Mouse (Mus musculus): ENCODE measurements around the gene Cmklr1.
A peak's percentile ranks its signal among the peaks of the same experiment; 100 is the strongest.
"Not testable (repeated sequence)": the region's sequence is repeated elsewhere in the genome, so short reads cannot be mapped to it uniquely, and the experiment has no call there.

Cmklr1 gene

GRCm38 (mm10) chr5:113590010-113590640 lies 60.1 kb downstream of the Cmklr1 start:
- DNase-seq (ENCODE audit: low read depth, low spot score): no peak

- DNase-seq (ENCODE audit: low read depth, low spot score): not testable (repeated sequence)
Measured at GRCm38 (mm10) chr5:113586458-113586849, 63.8 kb downstream of the Cmklr1 start.

DNA sequence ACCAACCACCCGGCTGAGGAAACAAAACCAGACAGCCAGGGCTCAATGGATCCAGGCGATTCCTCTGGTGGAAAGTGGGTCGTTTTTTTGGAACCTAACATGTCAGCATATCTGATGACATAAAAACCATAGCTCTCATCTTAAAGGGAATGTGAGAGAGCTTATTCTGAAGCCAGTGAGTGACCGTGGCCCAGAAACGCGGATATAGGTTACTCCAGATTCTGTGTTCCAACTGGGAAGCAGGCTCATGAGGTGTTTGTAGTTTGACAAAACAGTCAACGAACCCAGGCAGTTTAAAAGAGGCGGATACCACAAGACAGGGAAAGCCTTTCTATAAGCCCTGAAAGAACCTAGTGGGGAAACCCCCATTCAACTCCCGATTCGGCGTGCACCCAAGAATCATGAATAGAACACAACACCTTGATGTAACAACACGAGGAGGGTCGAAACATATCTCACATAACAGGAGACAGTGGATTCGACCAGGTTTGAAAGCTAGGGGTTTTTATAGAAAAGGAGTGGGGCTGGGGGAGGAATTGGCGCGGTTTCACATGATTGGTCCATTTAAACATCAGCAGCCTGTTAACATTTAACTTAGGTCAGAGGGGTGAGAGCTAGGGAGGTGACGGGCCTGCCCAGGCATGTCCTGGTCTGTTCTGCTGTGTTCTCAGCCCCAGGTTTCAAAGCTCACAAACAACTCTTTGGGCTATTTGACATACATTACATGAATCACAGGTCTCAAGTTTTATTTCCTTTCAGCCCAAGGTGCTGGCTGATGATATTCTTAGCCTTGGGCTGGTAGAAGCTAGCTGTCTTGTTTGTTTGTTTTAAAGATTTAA lies 64.4 kb downstream of the Cmklr1 start:
- not testable (repeated sequence) for DNase-seq (ENCODE audit: low read depth, low spot score)

DNA sequence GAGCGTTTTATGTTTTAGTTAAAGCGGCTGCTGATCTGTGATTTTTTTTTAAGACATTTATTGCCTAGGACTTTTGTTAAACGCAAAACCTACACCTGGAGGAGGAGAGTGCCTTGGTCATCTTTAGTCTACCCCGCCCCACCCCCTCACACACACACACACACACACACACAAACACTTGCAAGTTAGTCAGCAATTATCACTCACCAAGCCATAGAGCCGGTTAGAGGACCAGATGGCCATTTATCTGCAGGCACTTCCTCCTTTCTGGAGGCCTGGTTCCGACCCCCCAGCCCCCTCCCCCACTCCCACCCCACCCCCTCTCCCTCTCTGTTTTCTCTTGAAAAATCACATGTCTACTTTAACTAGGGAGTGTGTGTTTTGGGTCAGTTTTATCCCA lies 65.8 kb downstream of the Cmklr1 start:
- DNase-seq (ENCODE audit: low read depth, low spot score): no peak

- DNase-seq (ENCODE audit: low read depth, low spot score): no peak
Measured at GRCm38 (mm10) chr5:113583424-113584162, 66.6 kb downstream of the Cmklr1 start.

DNA sequence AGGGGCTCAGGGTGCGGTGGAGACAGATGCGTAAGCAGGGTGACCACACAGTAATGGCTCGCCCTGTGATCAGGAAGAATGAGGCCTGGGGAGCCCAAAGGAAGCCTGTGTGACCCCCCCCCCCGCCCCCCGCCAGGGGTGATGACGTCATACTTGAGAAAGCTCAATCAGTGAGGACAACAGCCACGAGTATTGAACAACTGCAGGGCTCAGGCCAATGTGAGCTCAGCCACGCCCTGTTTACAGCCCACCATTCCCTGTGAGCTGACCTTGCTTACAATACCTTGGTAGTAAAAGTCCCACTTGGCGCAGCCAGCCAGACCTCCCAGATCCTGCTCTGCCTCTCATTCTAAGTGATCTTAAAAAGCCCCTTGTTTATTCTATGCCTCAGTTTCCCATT lies 69.4 kb downstream of the Cmklr1 start:
- no peak for DNase-seq (ENCODE audit: low read depth, low spot score)

GRCm38 (mm10) chr5:113580248-113580647 lies 70.0 kb downstream of the Cmklr1 start:
- DNase-seq (ENCODE audit: low read depth, low spot score): peak; percentile 19

- no peak for DNase-seq (ENCODE audit: low read depth, low spot score)
Measured at GRCm38 (mm10) chr5:113579128-113579527, 71.1 kb downstream of the Cmklr1 start.

DNA sequence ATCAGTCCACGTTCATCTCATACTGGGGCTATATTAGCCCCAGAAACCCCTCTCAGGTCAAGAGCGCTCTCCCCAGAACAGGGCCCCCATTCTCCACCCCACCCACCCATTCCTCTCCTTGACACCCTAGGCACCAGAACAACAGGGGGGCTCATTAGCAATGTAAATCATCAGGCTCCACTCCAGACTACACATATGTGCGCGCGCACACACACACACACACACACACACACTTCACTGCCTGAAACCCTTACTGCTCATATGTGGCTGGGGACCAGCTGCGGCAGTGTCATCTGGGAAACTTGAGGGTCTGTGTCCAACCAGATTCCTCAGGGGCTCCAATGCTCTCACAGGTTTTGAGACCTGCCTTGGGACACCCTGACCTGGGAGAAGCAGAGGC lies 71.8 kb downstream of the Cmklr1 start:
- DNase-seq (ENCODE audit: low read depth, low spot score): no peak

DNA sequence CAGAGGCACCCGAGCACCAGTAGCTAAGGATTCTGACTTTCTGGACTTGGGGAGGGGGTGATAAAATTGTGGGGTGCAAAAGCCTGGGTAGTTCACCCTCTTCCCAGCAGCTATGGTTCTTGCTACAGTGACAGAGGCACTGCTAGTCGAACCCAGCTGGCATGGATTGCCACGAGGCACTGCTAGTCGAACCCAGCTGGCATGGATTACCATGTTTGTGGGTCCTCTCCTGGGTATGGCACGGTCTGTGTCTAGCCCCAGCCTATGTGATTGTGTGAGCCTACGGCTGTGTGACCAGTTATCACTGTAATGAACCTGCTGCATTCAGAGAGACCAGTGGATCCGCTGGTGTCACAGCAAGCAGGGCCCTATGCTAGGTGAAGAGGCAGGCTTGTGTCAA lies 72.7 kb downstream of the Cmklr1 start:
- no peak for DNase-seq (ENCODE audit: low read depth, low spot score)

DNA sequence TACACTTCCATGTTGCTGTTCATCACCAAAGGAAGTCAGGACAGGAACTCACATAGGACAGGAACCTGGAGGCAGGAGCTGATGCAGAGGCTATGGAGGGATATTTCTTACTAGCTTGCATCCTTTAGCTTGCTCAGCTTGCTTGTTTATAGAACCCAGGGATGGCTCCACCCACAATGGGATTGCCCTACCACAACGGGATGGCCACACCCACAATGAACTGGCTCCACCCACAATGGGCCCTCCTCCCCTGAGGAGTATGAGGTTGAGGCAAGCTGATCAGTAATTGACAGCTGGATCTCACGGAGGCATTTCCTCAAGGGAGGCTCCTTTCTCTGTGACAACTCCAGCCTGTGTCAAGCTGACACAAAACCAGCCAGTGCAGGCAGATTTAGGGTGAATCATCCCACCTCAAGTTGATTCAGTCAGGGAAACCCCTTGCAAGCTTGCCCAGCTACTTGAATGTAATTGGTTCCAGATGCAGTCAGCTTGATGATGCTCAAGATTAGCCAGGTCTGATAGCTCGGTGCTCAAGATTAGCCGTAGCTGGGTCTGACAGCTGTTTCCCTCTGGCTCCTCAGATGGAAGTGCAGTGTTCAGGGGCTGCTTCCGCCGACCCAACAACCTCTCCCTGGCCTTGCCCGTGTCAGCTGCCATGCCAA lies 80.0 kb downstream of the Cmklr1 start:
- no peak for DNase-seq (ENCODE audit: low read depth, low spot score)

DNA sequence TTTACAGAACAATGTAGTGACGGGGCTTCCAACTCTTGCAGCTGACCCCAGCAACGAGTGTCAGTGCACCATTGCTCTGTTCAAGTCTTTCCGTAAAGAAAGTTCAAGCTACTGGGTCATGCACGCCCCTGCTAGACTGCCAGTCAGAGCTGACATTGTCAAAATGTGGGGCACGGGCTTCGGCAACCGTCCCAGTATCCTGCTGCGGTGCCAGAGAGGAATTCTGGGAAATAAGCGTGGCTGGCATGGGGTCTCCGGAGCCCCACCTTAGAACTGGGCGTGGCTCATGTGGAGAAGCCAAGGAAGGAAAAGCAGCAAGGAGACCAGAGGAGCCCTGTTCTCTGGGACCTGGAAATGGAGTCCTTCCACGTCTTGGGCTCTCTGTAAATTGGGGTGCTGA lies 84.4 kb downstream of the Cmklr1 start:
- DNase-seq (ENCODE audit: low read depth, low spot score): no peak

DNA sequence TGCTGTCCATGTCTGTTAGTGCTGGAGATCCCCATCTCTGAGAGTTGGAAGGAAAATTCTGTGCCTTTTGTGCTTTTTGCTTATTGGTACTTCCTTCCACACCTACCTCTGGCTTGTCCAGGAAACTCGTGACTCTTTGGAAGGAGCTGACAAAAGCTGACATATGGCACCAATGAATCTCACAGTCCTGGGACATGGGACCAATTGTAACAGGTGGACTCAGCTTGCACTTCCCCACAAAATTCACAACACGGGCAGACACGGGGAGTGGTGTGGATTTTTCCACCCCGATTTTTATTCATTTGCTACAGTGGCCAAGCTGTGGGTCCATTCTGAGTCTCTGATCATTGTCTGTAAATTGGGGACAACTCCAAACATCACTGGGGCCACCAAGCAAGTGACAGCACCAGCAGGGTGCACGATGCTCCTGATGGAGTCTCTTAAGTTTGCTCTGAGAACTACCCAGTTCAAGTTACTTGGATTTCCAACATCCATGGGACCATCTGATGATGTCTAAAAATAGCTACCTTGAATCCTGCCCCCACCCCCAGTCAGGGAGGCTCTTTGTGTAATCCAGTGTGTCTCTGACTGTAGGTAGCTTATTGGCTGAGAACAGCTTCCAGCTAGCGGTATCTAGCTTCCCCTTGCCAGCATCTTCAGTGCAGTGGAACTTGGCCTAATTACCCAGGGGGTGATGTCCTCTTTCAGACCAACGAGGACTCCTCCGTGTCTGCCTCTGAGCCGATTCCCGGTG lies 84.9 kb downstream of the Cmklr1 start:
- DNase-seq (ENCODE audit: low read depth, low spot score): no peak

DNA sequence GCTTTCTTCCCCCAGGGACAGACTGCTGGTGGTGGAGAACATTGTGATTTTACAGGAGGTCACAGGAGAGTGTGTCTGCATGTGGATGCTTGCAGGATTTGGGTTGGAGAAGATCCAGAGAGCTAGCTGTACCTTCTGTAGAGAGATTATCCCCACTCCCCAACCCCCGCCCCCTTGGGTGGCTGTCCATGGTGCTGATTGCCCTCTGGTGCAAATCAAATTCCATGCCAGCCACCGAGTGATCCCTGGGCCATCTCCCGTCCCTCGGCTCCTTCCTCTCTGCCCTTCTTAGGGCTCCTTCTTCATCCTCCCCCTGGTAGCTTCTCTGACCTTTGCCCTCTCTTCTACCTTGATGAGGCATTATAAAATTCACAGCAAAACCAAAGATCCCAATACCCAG lies 85.8 kb downstream of the Cmklr1 start:
- DNase-seq (ENCODE audit: low read depth, low spot score): no peak

All from CD4-positive helper T cell, adult 2 months (primary cell).